Mouse (Mus musculus) heart, adult 2 months (tissue): ENCODE measurements around the gene Dstn.

Experiments used
- CTCF ChIP-seq: fragments of 200-600 bp; IDR thresholded peaks from 2 replicates; pipeline ENCODE4 v1.8.1; 2022; ENCODE audit warnings: antibody characterized with exemption, mild to moderate bottlenecking, moderate library complexity
- EP300 ChIP-seq: fragments of 200-500 bp; IDR thresholded peaks from 2 replicates; pipeline ENCODE4 v1.6.1; 2011; ENCODE audit warnings: low read depth, low read length, control low read depth; ENCODE audit not compliant: insufficient read depth
- POLR2A ChIP-seq: fragments of 200-500 bp; IDR thresholded peaks from 2 replicates; pipeline ENCODE4 v1.6.1; 2011; ENCODE audit warnings: mild to moderate bottlenecking, low read depth, low read length, control low read depth; ENCODE audit not compliant: insufficient read depth

- TF ChIP-seq POLR2A (no peak), CTCF (no peak), EP300 (no peak)
These were observed 25.3 kb downstream of the Dstn start for GRCm38 (mm10) chr2:143940406-143940805.
